Mouse (Mus musculus) MEL (cell line): ENCODE results near the gene Prdm15. TPM values are rescaled to one million over a fixed set of nuclear protein-coding genes. Genes with fewer than 3 reads are reported as not detected.

Source experiments
- DNase-seq: peaks from one replicate; pipeline ENCODE4 v3.0.0; 2011; ENCODE audit warnings: low read depth, low spot score
- H3K27ac ChIP-seq: 2 replicates; pipeline ENCODE4 v1.5.1; 2012; ENCODE audit warnings: low read depth, mild to moderate bottlenecking, control low read depth, low read length, moderate library complexity; ENCODE audit not compliant: control insufficient read depth
- H3K27me3 ChIP-seq, 2 experiments: fragments of 150-350 bp in 1 of 2; sonication (generic) in 1 of 2; 2 replicates each; pipeline ENCODE4 v1.6.1; 2012; ENCODE audit warnings: low read length in 2 of 2, mild to moderate bottlenecking in 2 of 2, improper control_type of control experiment in 1 of 2, moderate library complexity in 1 of 2; ENCODE audit not compliant: insufficient read depth in 2 of 2, control insufficient read depth in 1 of 2
- H3K36me3 ChIP-seq, 2 experiments: 2 replicates each; pipeline ENCODE4 v1.6.1; 2012 to 2014; ENCODE audit warnings: low read length in 2 of 2, improper control_type of control experiment in 1 of 2, inconsistent platforms in 1 of 2, mild to moderate bottlenecking in 1 of 2; ENCODE audit not compliant: insufficient read depth in 2 of 2, control insufficient read depth in 1 of 2
- H3K4me1 ChIP-seq, 2 experiments: fragments of 150-350 bp in 1 of 2; sonication (generic) in 1 of 2; 2 replicates each; pipeline ENCODE4 v1.6.1; 2012; ENCODE audit warnings: low read length in 2 of 2, improper control_type of control experiment in 1 of 2, mild to moderate bottlenecking in 1 of 2; ENCODE audit not compliant: insufficient read depth in 2 of 2, control insufficient read depth in 1 of 2
- H3K4me3 ChIP-seq, 2 experiments: fragments of 150-350 bp in 1 of 2; sonication (generic) in 1 of 2; 2 replicates each; pipeline ENCODE4 v1.5.1; 2012; ENCODE audit warnings: low read depth in 2 of 2, low read length in 2 of 2, mild to moderate bottlenecking in 2 of 2, moderate library complexity in 2 of 2, control low read depth in 1 of 2, improper control_type of control experiment in 1 of 2; ENCODE audit not compliant: control insufficient read depth in 1 of 2, insufficient read depth in 1 of 2
- H3K79me2 ChIP-seq: 2 replicates; pipeline ENCODE4 v1.6.1; 2012; ENCODE audit warnings: mild to moderate bottlenecking, low read length, moderate library complexity; ENCODE audit not compliant: control insufficient read depth, poor library complexity, insufficient read depth
- H3K9ac ChIP-seq: 2 replicates; pipeline ENCODE4 v1.6.1; 2012; ENCODE audit warnings: low read depth, mild to moderate bottlenecking, control low read depth, low read length, moderate library complexity; ENCODE audit not compliant: control insufficient read depth, poor library complexity, severe bottlenecking
- H3K9me3 ChIP-seq: fragments of 150-350 bp; sonication (generic); replicated peaks from 2 replicates; pipeline ENCODE4 v1.6.1; 2012; ENCODE audit warnings: mild to moderate bottlenecking, low read length, improper control_type of control experiment, moderate library complexity; ENCODE audit not compliant: insufficient read depth
- BHLHE40 ChIP-seq: IDR thresholded peaks from 2 replicates; pipeline ENCODE4 v1.6.1; 2012; ENCODE audit warnings: low read depth, mild to moderate bottlenecking, inconsistent platforms, low read length, improper control_type of control experiment, borderline replicate concordance
- CHD2 ChIP-seq: IDR thresholded peaks from 2 replicates; pipeline ENCODE4 v1.6.1; 2011; ENCODE audit warnings: low read length, improper control_type of control experiment
- CTCF ChIP-seq, 3 experiments: IDR thresholded peaks in 2 of 3; conservative IDR thresholded peaks in 1 of 3; 2 replicates each; pipeline ENCODE4 v1.5.1; 2011 to 2012; ENCODE audit warnings: low read length in 3 of 3, low read depth in 2 of 3, mild to moderate bottlenecking in 2 of 3, improper control_type of control experiment in 1 of 3, inconsistent platforms in 1 of 3, mixed read lengths in 1 of 3, moderate library complexity in 1 of 3; ENCODE audit not compliant: control insufficient read depth in 1 of 3, insufficient read depth in 1 of 3, poor library complexity in 1 of 3, severe bottlenecking in 1 of 3
- E2F4 ChIP-seq: IDR thresholded peaks from 2 replicates; pipeline ENCODE4 v1.6.1; 2011; ENCODE audit warnings: low read depth, low read length, improper control_type of control experiment, borderline replicate concordance
- EP300 ChIP-seq, 2 experiments: IDR thresholded peaks; 2 replicates each; pipeline ENCODE4 v1.6.1; 2011; ENCODE audit warnings: improper control_type of control experiment in 2 of 2, low read length in 2 of 2, low read depth in 1 of 2, mild to moderate bottlenecking in 1 of 2
- GABPA ChIP-seq: IDR thresholded peaks from 2 replicates; pipeline ENCODE4 v1.6.1; 2012; ENCODE audit warnings: low read depth, mild to moderate bottlenecking, inconsistent platforms, low read length, improper control_type of control experiment, moderate library complexity
- HCFC1 ChIP-seq: IDR thresholded peaks from 2 replicates; pipeline ENCODE4 v1.6.1; 2012; ENCODE audit warnings: low read depth, mild to moderate bottlenecking, inconsistent platforms, low read length, improper control_type of control experiment, moderate library complexity
- MAZ ChIP-seq: IDR thresholded peaks from 2 replicates; pipeline ENCODE4 v1.6.1; 2012; ENCODE audit warnings: low read depth, mild to moderate bottlenecking, inconsistent platforms, low read length, improper control_type of control experiment
- MYB ChIP-seq: IDR thresholded peaks from 2 replicates; pipeline ENCODE4 v1.6.1; 2011; ENCODE audit warnings: mild to moderate bottlenecking, low read depth, low read length, improper control_type of control experiment
- MYC ChIP-seq: IDR thresholded peaks from 2 replicates; pipeline ENCODE4 v1.6.1; 2011; ENCODE audit warnings: low read depth, mild to moderate bottlenecking, low read length, improper control_type of control experiment, moderate library complexity
- NELFE ChIP-seq: IDR thresholded peaks from 2 replicates; pipeline ENCODE4 v1.6.1; 2011; ENCODE audit warnings: low read depth, low read length, improper control_type of control experiment
- POLR2A ChIP-seq, 2 experiments: IDR thresholded peaks; 2 replicates each; pipeline ENCODE4 v1.6.1; 2011 to 2012; ENCODE audit warnings: low read length in 2 of 2, mild to moderate bottlenecking in 2 of 2, control low read depth in 1 of 2, improper control_type of control experiment in 1 of 2, low read depth in 1 of 2, moderate library complexity in 1 of 2; ENCODE audit not compliant: control insufficient read depth in 1 of 2, insufficient read depth in 1 of 2, poor library complexity in 1 of 2
- POLR2AphosphoS5 ChIP-seq: IDR thresholded peaks from 2 replicates; pipeline ENCODE4 v1.6.1; 2012; ENCODE audit warnings: low read depth, borderline replicate concordance, mild to moderate bottlenecking, inconsistent platforms, low read length, moderate library complexity, mixed read lengths
- RAD21 ChIP-seq: IDR thresholded peaks from 2 replicates; pipeline ENCODE4 v1.6.1; 2011; ENCODE audit warnings: mild to moderate bottlenecking, low read depth, low read length, improper control_type of control experiment
- TCF12 ChIP-seq: IDR thresholded peaks from 2 replicates; pipeline ENCODE4 v1.6.1; 2014; ENCODE audit warnings: low read depth, mild to moderate bottlenecking, inconsistent platforms, low read length, improper control_type of control experiment, moderate library complexity
- UBTF ChIP-seq: IDR thresholded peaks from 2 replicates; pipeline ENCODE4 v1.6.1; 2012; ENCODE audit warnings: low read depth, mild to moderate bottlenecking, inconsistent platforms, low read length, improper control_type of control experiment, moderate library complexity, borderline replicate concordance; ENCODE audit not compliant: insufficient read depth
- USF1 ChIP-seq: IDR thresholded peaks from 2 replicates; pipeline ENCODE4 v1.6.1; 2014; ENCODE audit warnings: low read depth, mild to moderate bottlenecking, inconsistent platforms, low read length, improper control_type of control experiment, moderate library complexity
- USF2 ChIP-seq, 2 experiments: IDR thresholded peaks; 2 replicates each; pipeline ENCODE4 v1.6.1; 2011 to 2012; ENCODE audit warnings: improper control_type of control experiment in 2 of 2, low read length in 2 of 2, borderline replicate concordance in 1 of 2, inconsistent platforms in 1 of 2, low read depth in 1 of 2, mild to moderate bottlenecking in 1 of 2; ENCODE audit not compliant: insufficient read depth in 1 of 2
- ZKSCAN1 ChIP-seq: IDR thresholded peaks from 2 replicates; pipeline ENCODE4 v1.6.1; 2012; ENCODE audit warnings: low read depth, mild to moderate bottlenecking, inconsistent platforms, low read length, improper control_type of control experiment, moderate library complexity
- ZMIZ1 ChIP-seq: IDR thresholded peaks from 2 replicates; pipeline ENCODE4 v1.6.1; 2012; ENCODE audit warnings: low read depth, mild to moderate bottlenecking, inconsistent platforms, low read length, improper control_type of control experiment, moderate library complexity
- ZNF384 ChIP-seq: IDR thresholded peaks from 2 replicates; pipeline ENCODE4 v1.6.1; 2012; ENCODE audit warnings: low read depth, mild to moderate bottlenecking, inconsistent platforms, low read length, improper control_type of control experiment
- polyA plus RNA-seq, 2 experiments: library from polyadenylated mRNA; stranded (reverse) in 1 of 2; unstranded in 1 of 2; fragments of >175 nt in 1 of 2; fragments of >200 nt in 1 of 2; gene quantifications; 2 replicates each; pipeline versions ENCODE4 v1.2.1 to v1.2.4; 2012; ENCODE audit warnings: low replicate concordance in 2 of 2, low read depth in 1 of 2; ENCODE audit not compliant: insufficient read length in 2 of 2, insufficient read depth in 1 of 2, missing spikeins in 1 of 2
- total RNA-seq: library from RNA; depleted of rRNA; stranded (reverse); fragments of 300-350 nt; gene quantifications from 2 replicates; pipeline ENCODE4 v1.2.3, GENCODE M21; 2012

Prdm15 gene
- total and polyA plus RNA-seq, 3 experiments: 10.7 to 12.0 TPM; not detected in 1

GRCm38 (mm10) chr16:97883696-97884095 is 32.0 kb upstream of the Prdm15 start:
- TF ChIP-seq ZKSCAN1: no peak
- TF ChIP-seq MYC: no peak

GRCm38 (mm10) chr16:97882891-97883290 is 31.2 kb upstream of the Prdm15 start:
- TF ChIP-seq BHLHE40 (no peak), UBTF (no peak), POLR2A (IDR thresholded peaks at IDR 0.05; ENCODE audit: control insufficient read depth in 1 of 2, insufficient read depth in 1 of 2, low read depth in 1 of 2, low read length in 2 of 2, poor library complexity in 1 of 2) (no peak), GABPA (no peak), NELFE (no peak), ZKSCAN1 (no peak), POLR2AphosphoS5 (no peak), USF1 (no peak), MYB (no peak), HCFC1 (no peak), CHD2 (no peak), ZNF384 (no peak), RAD21 (no peak), MAZ (no peak), USF2 (IDR thresholded peaks at IDR 0.05; ENCODE audit: borderline replicate concordance in 1 of 2, insufficient read depth in 1 of 2, low read depth in 1 of 2, low read length in 2 of 2) (no peak), ZMIZ1 (no peak), CTCF (IDR thresholded peaks at IDR 0.05 in 2 of 3, conservative IDR thresholded peaks at IDR 0.05 in 1 of 3; ENCODE audit: control insufficient read depth in 1 of 3, insufficient read depth in 1 of 3, low read depth in 2 of 3, low read length in 3 of 3, poor library complexity in 1 of 3, severe bottlenecking in 1 of 3) (no peak), E2F4 (no peak), EP300 (IDR thresholded peaks at IDR 0.05; ENCODE audit: low read depth in 1 of 2, low read length in 2 of 2) (no peak), TCF12 (no peak)
- H3K36me3 ChIP-seq: no peaks in the 10 kb centered on the region
- H3K4me1 ChIP-seq: no peaks in the 10 kb centered on the region
- H3K4me3 ChIP-seq: no peak overlapping the region
- no peak overlapping the region for H3K9ac ChIP-seq
- DNase-seq: no peak
- peaks cover 2% of the 10 kb centered on the region; the same call in 1 of the 2 replicates for H3K79me2 ChIP-seq
- H3K27ac ChIP-seq: no peak overlapping the region
- no peaks in the 10 kb centered on the region for H3K27me3 ChIP-seq
- H3K9me3 ChIP-seq: no peaks in the 10 kb centered on the region

More at GRCm38 (mm10) chr16:97883696-97884095, 32.0 kb upstream of the Prdm15 start:
- no peak overlapping the region for H3K27ac ChIP-seq
- peaks cover 2% of the 10 kb centered on the region; the same call in 1 of the 2 replicates for H3K79me2 ChIP-seq
- H3K9ac ChIP-seq: no peak overlapping the region
- no peaks in the 10 kb centered on the region for H3K36me3 ChIP-seq
- DNase-seq: no peak
- no peaks in the 10 kb centered on the region for H3K9me3 ChIP-seq
- no peak overlapping the region for H3K4me3 ChIP-seq
- H3K4me1 ChIP-seq: no peaks in the 10 kb centered on the region
- no peaks in the 10 kb centered on the region for H3K27me3 ChIP-seq
